Mouse (Mus musculus) liver, embryonic 16.5 days (tissue): ENCODE measurements around the gene Kctd13. TPM values are rescaled to one million over a fixed set of nuclear protein-coding genes. Genes with fewer than 3 reads are reported as not detected.

Source experiments
- ATAC-seq: fragments of 200-750 bp; cut with Nextera tagmentation; 2 replicates; pipeline ENCODE4 v1.8.0; 2017; ENCODE audit warnings: low read depth, mild to moderate bottlenecking, moderate number of reproducible peaks, moderate library complexity
- H3K27ac ChIP-seq: fragments of 300-500 bp; sonication (generic); 2 replicates; pipeline ENCODE4 v1.5.1; 2014; ENCODE audit warnings: mild to moderate bottlenecking, low read length
- H3K27me3 ChIP-seq: fragments of 300-500 bp; sonication (generic); 2 replicates; pipeline ENCODE4 v1.6.1; 2014; ENCODE audit warnings: low read depth, low read length, mixed read lengths; ENCODE audit not compliant: control insufficient read depth, insufficient read depth
- H3K36me3 ChIP-seq: fragments of 300-500 bp; sonication (generic); 2 replicates; pipeline ENCODE4 v1.6.1; 2014; ENCODE audit warnings: mild to moderate bottlenecking; ENCODE audit not compliant: control insufficient read depth, insufficient read depth
- H3K4me1 ChIP-seq: fragments of 300-500 bp; sonication (generic); 2 replicates; pipeline ENCODE4 v1.6.1; 2014; ENCODE audit warnings: low read depth, low read length, mixed read lengths; ENCODE audit not compliant: control insufficient read depth
- H3K4me2 ChIP-seq: fragments of 300-500 bp; sonication (generic); 2 replicates; pipeline ENCODE4 v1.6.1; 2014; ENCODE audit warnings: low read depth, low read length, mixed read lengths
- H3K4me3 ChIP-seq: fragments of 300-500 bp; sonication (generic); 2 replicates; pipeline ENCODE4 v1.5.1; 2014; ENCODE audit warnings: low read depth, mild to moderate bottlenecking, low read length
- H3K9ac ChIP-seq: fragments of 300-500 bp; sonication (generic); 2 replicates; pipeline ENCODE4 v1.6.1; 2014; ENCODE audit warnings: low read depth, low read length
- H3K9me3 ChIP-seq: fragments of 300-500 bp; sonication (generic); replicated peaks from 2 replicates; pipeline ENCODE4 v1.6.1; 2016; ENCODE audit warnings: low read length; ENCODE audit not compliant: control insufficient read depth
- WGBS: fragments of 180-500 bp; shearing (Covaris S2); extraction: QIAGEN DNeasy Blood & Tissue Kit; methylation state at CpG from one replicate; pipeline ENCODE4 v1.1.7; 2014; ENCODE audit not compliant: insufficient replicate concordance; 5-methylcytosine and 5-hydroxymethylcytosine counted together
- polyA plus RNA-seq: library from polyadenylated mRNA; unstranded; fragments of >200 nt; fragmentation: Nextera tagmentation; extraction: Ambion mirVana; gene quantifications from 2 replicates; pipeline ENCODE4 v1.2.1, GENCODE M21; 2015

The Kctd13 gene
- polyA plus RNA-seq, 1 experiment from 2014 or later: 3.8 TPM

GRCm38 (mm10) chr7:126984667-126985444 lies 56.2 kb downstream of the Kctd13 start:
- H3K4me1 ChIP-seq: no peaks in the 10 kb centered on the region; the same call in 1 of the 2 replicates
- 50% methylated on average over 10 of the region's 10 CpGs for WGBS
- no peak overlapping the region for H3K9ac ChIP-seq
- no peak overlapping the region for H3K4me3 ChIP-seq
- no peaks in the 10 kb centered on the region for H3K27me3 ChIP-seq
- H3K9me3 ChIP-seq: no peaks in the 10 kb centered on the region
- H3K27ac ChIP-seq: no peak overlapping the region
- ATAC-seq: no peak
- H3K4me2 ChIP-seq: no peak overlapping the region
- peaks cover 4% of the 10 kb centered on the region for H3K36me3 ChIP-seq

- no peak for ATAC-seq
- Histone ChIP-seq H3K27me3 (no peaks in the 10 kb centered on the region), H3K27ac (no peak overlapping the region), H3K9ac (no peak overlapping the region), H3K4me2 (no peak overlapping the region), H3K4me1 (no peaks in the 10 kb centered on the region; the same call in 1 of the 2 replicates), H3K9me3 (no peaks in the 10 kb centered on the region), H3K4me3 (no peak overlapping the region), H3K36me3 (no peaks in the 10 kb centered on the region)
- WGBS: 47% methylated on average over 9 of the region's 9 CpGs
Observed at GRCm38 (mm10) chr7:126986319-126986718, 57.6 kb downstream of the Kctd13 start.

GRCm38 (mm10) chr7:126988816-126989215 lies 60.1 kb downstream of the Kctd13 start:
- no peak overlapping the region for H3K4me2 ChIP-seq
- 54% methylated on average over 8 of the region's 8 CpGs for WGBS
- no peak for ATAC-seq
- H3K4me3 ChIP-seq: no peak overlapping the region
- H3K9ac ChIP-seq: no peak overlapping the region
- no peaks in the 10 kb centered on the region for H3K27me3 ChIP-seq
- H3K9me3 ChIP-seq: no peaks in the 10 kb centered on the region
- H3K4me1 ChIP-seq: no peaks in the 10 kb centered on the region
- H3K27ac ChIP-seq: no peak overlapping the region
- no peaks in the 10 kb centered on the region for H3K36me3 ChIP-seq

Other genes with a start within 250 kb of the Kctd13 start
- 72.6 and 78.4 TPM in 2 replicates for gene Bola2, start 233.5 kb upstream of the Kctd13 start, polyA plus RNA-seq
- gene Slx1b, start 233.1 kb upstream of the Kctd13 start, polyA plus RNA-seq: 2.4 and 2.8 TPM in 2 replicates
- 98.9 and 105 TPM in 2 replicates for gene Coro1a, start 221.1 kb upstream of the Kctd13 start, polyA plus RNA-seq
- gene Mapk3, start 169.3 kb upstream of the Kctd13 start, polyA plus RNA-seq: 19.6 and 22.3 TPM in 2 replicates
- gene Gdpd3, start 162.5 kb upstream of the Kctd13 start, polyA plus RNA-seq: 0.36 and 0.55 TPM in 2 replicates
- 102 and 119 TPM in 2 replicates for gene Ypel3, start 151.9 kb upstream of the Kctd13 start, polyA plus RNA-seq
- gene Tbx6, start 147.4 kb upstream of the Kctd13 start, polyA plus RNA-seq: 0.90 and 1.3 TPM in 2 replicates
- 82.2 and 91.1 TPM in 2 replicates for gene Ppp4c, start 136.4 kb upstream of the Kctd13 start, polyA plus RNA-seq
- not detected in 2 replicates for gene Fam57b, start 131.2 kb upstream of the Kctd13 start, polyA plus RNA-seq
- gene 4930451I11Rik, start 97.2 kb upstream of the Kctd13 start, polyA plus RNA-seq: not detected in 2 replicates
- not detected in 2 replicates for gene Doc2a, start 81.5 kb upstream of the Kctd13 start, polyA plus RNA-seq
- gene Hirip3, start 66.9 kb upstream of the Kctd13 start, polyA plus RNA-seq: 10.0 and 10.8 TPM in 2 replicates
- gene Ino80e, start 66.5 kb upstream of the Kctd13 start, polyA plus RNA-seq: 25.7 and 26.6 TPM in 2 replicates
- 11.7 and 13.2 TPM in 2 replicates for gene Taok2, start 44.2 kb upstream of the Kctd13 start, polyA plus RNA-seq
- 18.7 and 20.0 TPM in 2 replicates for gene Tmem219, start 6.0 kb upstream of the Kctd13 start, polyA plus RNA-seq
- not detected in 2 replicates for gene Asphd1, start 20.7 kb downstream of the Kctd13 start, polyA plus RNA-seq
- 0.15 and 0.19 TPM in 2 replicates for gene Sez6l2, start 21.7 kb downstream of the Kctd13 start, polyA plus RNA-seq
- gene Cdipt, start 47.0 kb downstream of the Kctd13 start, polyA plus RNA-seq: 39.5 and 42.6 TPM in 2 replicates
- 0.30 and 0.74 TPM in 2 replicates for gene Cdiptos, start 47.2 kb downstream of the Kctd13 start, polyA plus RNA-seq
- 7.7 and 8.9 TPM in 2 replicates for gene Mvp, start 85.7 kb downstream of the Kctd13 start, polyA plus RNA-seq
- not detected in 2 replicates for gene Pagr1b, start 87.6 kb downstream of the Kctd13 start, polyA plus RNA-seq
- 17.2 and 24.3 TPM in 2 replicates for gene Pagr1a, start 88.5 kb downstream of the Kctd13 start, polyA plus RNA-seq
- gene Gm42742, start 92.2 kb downstream of the Kctd13 start, polyA plus RNA-seq: 10.7 and 17.7 TPM in 2 replicates
- gene Prrt2, start 92.3 kb downstream of the Kctd13 start, polyA plus RNA-seq: 0.24 and 0.67 TPM in 2 replicates
- gene Maz, start 98.2 kb downstream of the Kctd13 start, polyA plus RNA-seq: 19.5 and 20.9 TPM in 2 replicates
- gene Kif22, start 113.6 kb downstream of the Kctd13 start, polyA plus RNA-seq: 102 and 103 TPM in 2 replicates
- 0.58 TPM in 1 of 2 replicates, not detected in the other for gene Zg16, start 158.4 kb downstream of the Kctd13 start, polyA plus RNA-seq
- gene AI467606, start 162.5 kb downstream of the Kctd13 start, polyA plus RNA-seq: 8.1 and 8.7 TPM in 2 replicates
- 74.1 and 76.6 TPM in 2 replicates for gene Qprt, start 193.3 kb downstream of the Kctd13 start, polyA plus RNA-seq
- 5.5 and 6.3 TPM in 2 replicates for gene Spn, start 208.9 kb downstream of the Kctd13 start, polyA plus RNA-seq